Mouse (Mus musculus) hindbrain, embryonic 12.5 days (tissue): ENCODE measurements around the gene Ptprj. TPM values are rescaled to one million over a fixed set of nuclear protein-coding genes. Genes with fewer than 3 reads are reported as not detected.

Experiments
- ATAC-seq: fragments of 200-750 bp; cut with Nextera tagmentation; 2 replicates; pipeline ENCODE4 v1.8.0; 2017; ENCODE audit warnings: moderate TSS enrichment; ENCODE audit not compliant: low FRiP score
- H3K27ac ChIP-seq: fragments of 300-500 bp; sonication (generic); 2 replicates; pipeline ENCODE4 v1.5.1; 2016; ENCODE audit warnings: mild to moderate bottlenecking
- H3K27me3 ChIP-seq: fragments of 300-500 bp; sonication (generic); 2 replicates; pipeline ENCODE4 v1.6.1; 2016; ENCODE audit warnings: mild to moderate bottlenecking
- H3K36me3 ChIP-seq: fragments of 300-500 bp; sonication (generic); 2 replicates; pipeline ENCODE4 v1.6.1; 2016; ENCODE audit warnings: mild to moderate bottlenecking
- H3K4me1 ChIP-seq: fragments of 300-500 bp; sonication (generic); 2 replicates; pipeline ENCODE4 v1.6.1; 2016
- H3K4me2 ChIP-seq: fragments of 300-500 bp; sonication (generic); replicated peaks from 2 replicates; pipeline ENCODE4 v1.6.1; 2016; ENCODE audit warnings: mild to moderate bottlenecking
- H3K4me3 ChIP-seq: fragments of 300-500 bp; sonication (generic); 2 replicates; pipeline ENCODE4 v1.5.1; 2016; ENCODE audit warnings: mild to moderate bottlenecking
- H3K9ac ChIP-seq: fragments of 300-500 bp; sonication (generic); 2 replicates; pipeline ENCODE4 v1.6.1; 2016; ENCODE audit warnings: mild to moderate bottlenecking, moderate library complexity
- H3K9me3 ChIP-seq: fragments of 300-500 bp; sonication (generic); replicated peaks from 2 replicates; pipeline ENCODE4 v1.6.1; 2016; ENCODE audit warnings: mild to moderate bottlenecking
- WGBS: fragments of 180-500 bp; shearing (Covaris S2); methylation state at CpG from one replicate; pipeline ENCODE4 v1.1.7; 2016; 5-methylcytosine and 5-hydroxymethylcytosine counted together
- polyA plus RNA-seq: library from polyadenylated mRNA; unstranded; fragments of >200 nt; fragmentation: Nextera tagmentation; extraction: Ambion mirVana; gene quantifications from 2 replicates; pipeline ENCODE4 v1.2.1, GENCODE M21; 2016

Gene Ptprj
- polyA plus RNA-seq, result 3.5 TPM in 2 replicates

DNA sequence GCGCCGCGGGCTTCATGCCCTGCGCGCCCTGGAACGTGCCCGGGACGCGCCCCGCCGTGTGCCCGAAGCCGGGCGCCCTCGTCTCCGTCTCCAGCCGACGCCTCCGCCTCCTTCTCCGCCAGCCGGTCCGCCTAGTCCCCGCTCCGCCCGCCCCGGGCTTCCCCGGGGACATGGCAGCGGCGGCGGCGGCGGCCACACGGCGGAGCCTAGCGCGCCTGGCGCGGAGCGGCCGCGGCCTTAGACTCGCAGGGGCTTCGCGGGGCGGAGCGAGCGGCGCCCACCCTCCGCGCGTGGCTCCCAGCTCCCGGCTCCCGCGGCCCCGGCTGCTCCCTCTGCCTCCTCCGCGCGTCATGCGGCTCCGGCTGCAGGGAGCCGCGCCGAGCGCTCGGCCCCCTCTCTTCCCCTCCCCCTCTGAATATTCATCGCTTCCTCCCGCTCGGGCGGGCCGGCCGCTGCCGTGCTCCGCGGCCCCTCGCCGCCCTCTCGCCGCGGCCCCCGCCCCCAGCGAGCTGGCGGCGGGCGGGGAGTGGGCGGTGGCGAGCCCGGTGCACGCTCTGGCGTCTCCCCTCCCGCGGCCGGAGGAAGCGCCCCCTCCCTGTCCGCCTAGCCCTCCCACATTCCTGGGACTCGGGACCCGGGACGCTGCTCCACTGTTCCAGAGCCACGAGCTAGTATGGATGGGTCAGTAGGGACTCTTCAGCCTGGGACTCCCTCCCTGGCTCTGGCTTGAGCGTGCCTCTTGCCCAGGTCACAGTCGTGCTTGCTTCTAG is at the start of gene Ptprj:
Gene Ptprj (minus strand): TSS at position 412 of the 770 bp plus-strand sequence.
- Histone ChIP-seq H3K9ac (peak within 1 kb of the TSS; percentile 89), H3K27me3 (0 out of 2 replicates have a peak, but pooled peaks cover 2% of the 10 kb centered on the region), H3K27ac (peak within 1 kb of the TSS; percentile 93), H3K4me3 (peak within 1 kb of the TSS; percentile 88), H3K4me1 (peaks cover 7% of the 10 kb centered on the region; the same call in 1 of the 2 replicates), H3K4me2 (peak within 1 kb of the TSS; percentile 95), H3K9me3 (no peaks in the 10 kb centered on the region), H3K36me3 (no peaks in the 10 kb centered on the region)
- peak; percentile 87 for ATAC-seq
- WGBS, result 1% methylated on average over 77 of the region's 100 CpGs

DNA sequence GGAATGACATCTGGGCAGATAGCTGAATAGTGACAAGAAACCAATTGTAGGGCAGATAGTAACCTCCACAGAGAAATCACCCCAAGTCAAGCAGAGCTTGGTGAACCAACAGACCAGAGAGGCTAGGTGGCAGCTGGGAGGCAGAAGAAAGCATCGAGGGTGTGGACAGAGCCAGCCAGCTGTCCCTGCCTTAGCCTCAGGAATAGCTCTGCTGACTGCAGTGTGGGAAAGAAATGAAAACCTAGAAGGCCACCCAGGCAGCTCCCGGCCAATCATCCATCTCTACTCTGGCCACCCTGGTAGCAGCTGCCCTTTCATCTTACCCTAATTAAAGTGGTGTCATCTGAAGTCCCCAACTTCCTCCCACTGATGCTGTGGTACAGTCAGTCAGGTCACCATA is 49.1 kb upstream of the Ptprj start:
- Histone ChIP-seq H3K4me1 (no peaks in the 10 kb centered on the region), H3K9me3 (no peaks in the 10 kb centered on the region), H3K27ac (no peak overlapping the region), H3K4me3 (no peak overlapping the region), H3K9ac (no peak overlapping the region), H3K27me3 (no peaks in the 10 kb centered on the region), H3K36me3 (no peaks in the 10 kb centered on the region), H3K4me2 (no peak overlapping the region)
- ATAC-seq, result no peak
- 41% methylated on average over 2 of the region's 2 CpGs for WGBS

DNA sequence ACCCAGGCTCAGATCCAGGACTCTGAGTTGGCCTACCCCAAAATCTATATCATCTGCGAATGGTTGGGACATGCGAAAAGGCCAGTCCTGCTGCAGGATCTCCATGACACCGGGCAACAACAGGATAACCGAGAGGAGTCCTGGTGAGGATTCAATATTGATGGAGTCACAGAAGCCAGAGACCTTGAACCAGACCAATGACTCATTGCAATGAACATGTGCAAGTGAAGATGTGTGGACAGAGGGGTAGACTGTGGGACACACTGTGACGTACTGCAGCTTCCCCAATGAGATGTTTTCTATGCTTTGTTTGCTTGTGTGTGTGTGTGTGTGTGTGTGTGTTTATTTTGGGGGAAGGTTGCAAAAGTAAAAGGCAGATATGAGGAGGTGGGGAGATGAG is 47.8 kb upstream of the Ptprj start:
- 93% methylated on average over 5 of the region's 5 CpGs for whole genome bisulfite sequencing

DNA sequence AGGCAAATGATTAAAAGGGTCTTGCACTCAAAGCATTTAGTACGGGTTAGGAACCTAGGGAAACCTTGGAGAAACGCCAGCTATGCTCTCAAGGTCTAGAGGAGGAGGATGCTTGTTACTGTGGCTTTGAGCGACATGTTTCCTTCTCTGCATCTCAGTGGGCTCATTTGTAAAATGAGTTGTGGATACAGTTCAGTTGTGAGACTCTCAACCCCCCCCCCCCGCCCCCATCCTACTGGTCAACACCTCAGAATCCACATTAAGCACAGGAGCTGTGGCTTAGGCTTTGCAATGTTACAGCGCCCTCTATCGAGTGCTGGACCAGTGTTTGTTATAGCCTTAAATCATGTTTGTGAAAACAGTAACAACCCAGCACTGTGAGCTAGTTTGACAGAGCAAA is 44.5 kb upstream of the Ptprj start:
- no peak overlapping the region for H3K9ac ChIP-seq
- no peak for ATAC-seq
- no peak overlapping the region for H3K4me3 ChIP-seq
- no peaks in the 10 kb centered on the region for H3K36me3 ChIP-seq
- H3K27ac ChIP-seq, result no peak overlapping the region
- no peaks in the 10 kb centered on the region for H3K9me3 ChIP-seq
- no peak overlapping the region for H3K4me2 ChIP-seq
- H3K27me3 ChIP-seq, result no peaks in the 10 kb centered on the region
- no peaks in the 10 kb centered on the region for H3K4me1 ChIP-seq
- 20% methylated on average over 6 of the region's 6 CpGs for WGBS

More for the DNA sequence above, 47.8 kb upstream of the Ptprj start:
- H3K4me1 ChIP-seq, result no peaks in the 10 kb centered on the region
- no peaks in the 10 kb centered on the region for H3K9me3 ChIP-seq
- no peak overlapping the region for H3K4me3 ChIP-seq
- H3K36me3 ChIP-seq, result no peaks in the 10 kb centered on the region
- no peak overlapping the region for H3K27ac ChIP-seq
- H3K9ac ChIP-seq, result no peak overlapping the region
- no peak for ATAC-seq
- H3K4me2 ChIP-seq, result no peak overlapping the region
- no peaks in the 10 kb centered on the region for H3K27me3 ChIP-seq

DNA sequence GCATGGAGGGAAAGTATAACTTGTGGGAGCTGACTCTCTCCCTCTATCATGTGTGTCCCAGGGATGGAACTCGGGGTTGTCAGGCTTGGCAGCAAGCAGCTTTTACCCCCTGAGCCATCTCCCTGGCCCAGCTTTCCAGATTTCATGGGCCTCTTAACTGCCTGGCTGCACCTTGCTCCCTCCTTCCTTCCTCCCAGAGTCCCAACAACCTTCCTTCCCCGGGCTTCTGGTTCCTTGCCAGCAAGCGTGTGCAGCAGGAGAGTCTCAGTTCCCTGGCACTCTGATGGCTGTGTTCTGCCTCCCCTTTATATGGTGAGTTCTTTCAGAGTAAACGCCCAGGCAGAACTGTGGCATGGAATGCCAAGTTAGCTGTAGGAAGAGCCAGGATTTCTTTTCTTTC is 43.9 kb upstream of the Ptprj start:
- no peak overlapping the region for H3K4me2 ChIP-seq
- no peak overlapping the region for H3K27ac ChIP-seq
- no peaks in the 10 kb centered on the region for H3K4me1 ChIP-seq
- no peak overlapping the region for H3K4me3 ChIP-seq
- no peak overlapping the region for H3K9ac ChIP-seq
- H3K27me3 ChIP-seq, result no peaks in the 10 kb centered on the region
- no peaks in the 10 kb centered on the region for H3K9me3 ChIP-seq
- H3K36me3 ChIP-seq, result no peaks in the 10 kb centered on the region
- no peak for ATAC-seq
- WGBS, result 48% methylated on average over 4 of the region's 4 CpGs

DNA sequence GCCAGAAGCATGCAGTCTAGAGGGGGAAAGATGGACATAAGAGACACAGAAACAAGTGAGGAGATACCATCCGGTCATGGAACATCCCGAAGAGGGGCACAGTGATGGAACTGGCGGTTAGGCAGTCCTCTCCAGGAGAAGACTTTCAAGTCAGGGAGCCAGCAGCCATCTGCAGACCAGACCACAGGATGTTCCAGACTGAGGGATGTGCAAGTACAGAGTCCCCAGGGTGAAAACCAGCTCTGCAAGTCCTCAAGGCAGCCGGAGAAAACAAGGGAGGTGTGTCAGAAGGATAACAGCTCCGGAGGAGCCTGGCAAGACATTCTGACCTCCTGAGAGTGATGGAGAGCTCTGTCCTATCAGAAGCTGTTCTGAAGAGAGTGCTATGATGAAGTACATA is 40.4 kb upstream of the Ptprj start:
- H3K9me3 ChIP-seq, result no peaks in the 10 kb centered on the region
- 77% methylated on average over 5 of the region's 5 CpGs for WGBS
- H3K27ac ChIP-seq, result no peak overlapping the region
- no peaks in the 10 kb centered on the region for H3K4me1 ChIP-seq
- H3K36me3 ChIP-seq, result no peaks in the 10 kb centered on the region
- no peak overlapping the region for H3K4me3 ChIP-seq
- no peak overlapping the region for H3K9ac ChIP-seq
- H3K4me2 ChIP-seq, result no peak overlapping the region
- no peak for ATAC-seq
- H3K27me3 ChIP-seq, result no peaks in the 10 kb centered on the region

DNA sequence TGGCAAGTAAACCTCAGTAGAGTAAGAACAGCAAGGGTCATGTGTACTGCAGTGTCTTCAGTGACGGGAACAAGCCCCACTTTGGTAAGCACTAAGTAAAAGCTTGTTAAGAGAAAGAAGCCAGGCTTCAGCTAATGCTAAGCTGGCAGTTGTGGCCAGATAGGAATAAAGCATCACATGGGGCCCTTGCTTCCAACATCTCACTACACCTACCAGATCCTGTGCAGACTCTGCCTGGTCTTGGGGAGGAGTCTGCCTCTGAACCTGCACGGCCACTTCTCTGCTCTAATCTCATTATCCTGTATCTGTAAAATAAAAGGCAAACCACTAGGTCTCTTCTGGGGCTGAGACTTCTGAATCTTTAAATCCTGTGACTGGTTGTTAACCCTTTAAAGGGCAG is 39.2 kb upstream of the Ptprj start:
- no peaks in the 10 kb centered on the region for H3K27me3 ChIP-seq
- H3K4me3 ChIP-seq, result no peak overlapping the region
- H3K4me1 ChIP-seq, result no peaks in the 10 kb centered on the region
- no peak overlapping the region for H3K4me2 ChIP-seq
- no peaks in the 10 kb centered on the region for H3K9me3 ChIP-seq
- H3K27ac ChIP-seq, result no peak overlapping the region
- no peak overlapping the region for H3K9ac ChIP-seq
- WGBS, result 45% methylated on average over 2 of the region's 2 CpGs
- H3K36me3 ChIP-seq, result no peaks in the 10 kb centered on the region
- ATAC-seq, result no peak

DNA sequence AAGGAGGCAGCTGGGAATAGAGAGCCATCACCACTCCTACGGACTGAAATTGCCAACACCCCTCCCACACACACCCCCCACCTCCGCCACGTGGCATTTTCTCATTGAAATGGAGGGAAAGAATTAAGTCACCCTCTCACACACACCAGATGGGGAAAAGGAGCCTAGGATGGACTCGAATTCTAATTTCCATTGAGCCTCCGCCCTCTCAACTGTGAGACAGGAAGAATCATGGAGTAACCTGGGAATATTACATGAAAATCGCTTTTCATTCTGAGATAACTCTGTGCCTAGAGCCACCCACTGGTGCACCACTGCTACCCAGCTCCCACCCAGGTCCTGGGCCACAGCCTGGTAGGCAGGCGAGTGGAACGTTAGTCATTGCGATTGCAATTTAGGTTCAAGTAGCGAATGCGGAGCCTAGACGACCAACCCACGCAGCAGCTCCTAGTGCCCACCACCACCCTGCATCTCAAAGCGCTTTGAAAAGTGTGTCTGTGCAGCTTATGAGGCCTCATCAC is 34.3 kb upstream of the Ptprj start:
- H3K27ac ChIP-seq, result no peak overlapping the region
- WGBS, result 86% methylated on average over 14 of the region's 14 CpGs
- H3K4me1 ChIP-seq, result no peaks in the 10 kb centered on the region
- no peak for ATAC-seq
- H3K4me2 ChIP-seq, result no peak overlapping the region
- H3K4me3 ChIP-seq, result no peak overlapping the region
- no peaks in the 10 kb centered on the region for H3K9me3 ChIP-seq
- no peaks in the 10 kb centered on the region for H3K36me3 ChIP-seq
- no peaks in the 10 kb centered on the region for H3K27me3 ChIP-seq
- no peak overlapping the region for H3K9ac ChIP-seq

DNA sequence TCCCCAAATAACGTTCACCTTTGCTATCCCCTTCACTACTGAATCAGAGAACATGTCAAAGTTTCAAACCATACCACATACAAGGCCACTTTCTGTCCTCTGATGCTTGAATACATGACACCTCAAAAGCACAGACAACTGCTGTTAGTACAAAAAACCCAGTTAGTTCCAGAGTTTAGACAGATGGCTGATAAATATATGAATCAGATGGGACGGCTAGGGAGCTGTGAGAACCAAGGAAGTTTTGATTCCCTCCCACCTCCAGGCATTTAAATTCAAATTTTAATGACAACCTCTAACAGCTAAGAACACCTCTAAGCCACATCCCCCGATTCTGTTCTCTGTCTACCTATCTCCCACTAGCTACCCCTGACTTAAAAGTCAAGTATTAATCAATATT is 33.1 kb upstream of the Ptprj start:
- no peak overlapping the region for H3K4me3 ChIP-seq
- H3K36me3 ChIP-seq, result no peaks in the 10 kb centered on the region
- H3K27me3 ChIP-seq, result no peaks in the 10 kb centered on the region
- no peaks in the 10 kb centered on the region for H3K9me3 ChIP-seq
- no peak overlapping the region for H3K27ac ChIP-seq
- H3K4me1 ChIP-seq, result no peaks in the 10 kb centered on the region
- no peak for ATAC-seq
- H3K9ac ChIP-seq, result no peak overlapping the region
- H3K4me2 ChIP-seq, result no peak overlapping the region
- WGBS, result 80% methylated on average over 3 of the region's 3 CpGs

DNA sequence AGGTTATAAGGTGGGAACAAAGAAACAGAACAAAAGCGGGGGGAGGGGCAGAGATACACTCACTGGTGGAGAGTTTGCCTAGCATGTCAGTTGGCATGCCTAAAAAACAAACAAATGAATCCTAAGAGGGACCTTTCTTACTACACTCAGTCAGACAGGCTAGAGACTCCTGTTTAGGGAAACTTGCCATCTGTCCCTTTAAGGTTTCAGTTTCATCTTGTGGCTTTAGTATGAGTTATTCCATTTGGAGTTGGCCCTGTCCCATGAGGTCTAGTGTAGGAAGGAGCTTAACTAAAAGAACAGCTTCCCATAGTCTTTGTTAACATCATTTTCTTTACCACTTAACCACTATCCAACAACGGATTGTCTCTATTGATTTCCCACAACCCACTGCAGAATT is 32.6 kb upstream of the Ptprj start:
- no peak for ATAC-seq
- Histone ChIP-seq H3K9me3 (no peaks in the 10 kb centered on the region), H3K4me1 (no peaks in the 10 kb centered on the region), H3K27me3 (no peaks in the 10 kb centered on the region), H3K4me3 (no peak overlapping the region), H3K4me2 (no peak overlapping the region), H3K36me3 (no peaks in the 10 kb centered on the region), H3K27ac (no peak overlapping the region), H3K9ac (no peak overlapping the region)
- 85% methylated on average over 2 of the region's 2 CpGs for WGBS

DNA sequence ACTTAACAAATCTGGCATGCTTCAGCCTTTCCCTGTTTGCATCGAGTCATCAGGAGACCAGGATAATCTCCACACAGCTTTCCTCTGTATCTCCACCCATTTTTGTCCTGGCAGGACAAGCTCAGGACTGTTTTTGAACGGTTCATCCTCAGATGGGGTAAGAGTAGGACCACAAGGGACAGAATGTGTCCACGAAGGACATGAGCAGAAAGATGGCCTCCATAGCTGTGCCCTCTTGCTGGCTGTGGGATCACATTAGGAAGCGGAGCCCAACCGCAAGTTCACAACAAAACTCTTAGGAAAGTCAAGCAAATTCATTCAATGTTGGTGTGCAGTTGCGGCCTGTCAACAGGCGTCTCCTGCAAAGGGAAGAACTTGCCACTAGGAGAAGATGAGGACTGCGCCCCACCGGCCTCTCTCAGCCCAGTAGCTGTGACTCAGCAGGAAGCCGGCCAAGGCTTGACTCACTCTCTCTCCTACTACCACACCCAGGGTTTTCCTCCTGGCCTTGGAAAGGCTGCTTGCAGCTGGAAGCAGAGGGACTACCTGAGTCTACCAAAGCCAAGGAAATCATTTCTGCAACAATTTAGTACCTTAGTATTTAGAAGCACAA is 31.6 kb upstream of the Ptprj start:
- no peaks in the 10 kb centered on the region for H3K4me1 ChIP-seq
- no peak overlapping the region for H3K9ac ChIP-seq
- no peak overlapping the region for H3K4me3 ChIP-seq
- 89% methylated on average over 10 of the region's 10 CpGs for WGBS
- no peak overlapping the region for H3K4me2 ChIP-seq
- no peaks in the 10 kb centered on the region for H3K9me3 ChIP-seq
- no peaks in the 10 kb centered on the region for H3K36me3 ChIP-seq
- H3K27me3 ChIP-seq, result no peaks in the 10 kb centered on the region
- H3K27ac ChIP-seq, result no peak overlapping the region
- no peak for ATAC-seq

DNA sequence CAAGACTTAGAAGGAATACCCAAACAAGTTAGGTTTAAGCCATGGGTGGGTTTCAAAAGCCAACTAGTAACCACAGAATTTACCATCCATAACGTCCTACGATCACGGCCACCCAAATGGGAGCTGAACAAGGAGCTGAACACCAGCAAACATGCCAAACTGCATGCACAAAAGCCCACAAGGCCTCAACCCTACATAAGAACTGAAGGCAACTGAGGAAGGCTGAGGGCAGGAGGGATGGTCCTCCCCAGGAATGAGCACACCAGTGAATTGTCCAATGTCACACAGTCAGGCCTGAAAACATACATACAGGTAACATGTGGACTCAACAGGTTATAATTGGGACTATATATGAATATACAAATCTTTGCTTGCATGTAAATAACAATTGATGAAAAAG is 20.6 kb upstream of the Ptprj start:
- ATAC-seq, result no peak
- 90% methylated on average over 3 of the region's 3 CpGs for WGBS

DNA sequence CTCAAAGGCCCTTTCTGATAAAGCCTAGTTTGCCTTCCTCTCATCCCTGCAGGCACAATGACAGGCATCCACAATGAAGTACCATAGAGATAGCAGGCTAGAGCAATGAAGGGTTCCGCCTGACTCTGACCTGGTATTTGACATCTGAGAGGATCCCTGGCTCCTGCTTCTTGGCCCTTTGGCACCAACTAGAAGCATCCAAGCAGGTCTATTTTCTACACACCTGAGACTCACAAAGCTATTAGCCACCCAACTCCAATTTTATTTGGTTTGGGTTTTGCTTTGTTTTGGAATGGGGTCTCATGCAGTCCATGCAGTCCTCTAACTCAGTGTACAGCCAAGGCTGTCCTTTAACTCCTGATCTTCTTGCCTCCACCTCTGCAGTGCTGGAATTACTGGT is 7.7 kb upstream of the Ptprj start:
- H3K9ac ChIP-seq, result no peak overlapping the region
- H3K27ac ChIP-seq, result no peak overlapping the region
- no peak for ATAC-seq
- 79% methylated on average over 1 of the region's 1 CpGs for WGBS
- peaks cover 1% of the 10 kb centered on the region; the same call in 1 of the 2 replicates for H3K9me3 ChIP-seq
- H3K4me2 ChIP-seq, result no peak overlapping the region
- H3K4me3 ChIP-seq, result no peak overlapping the region
- H3K4me1 ChIP-seq, result no peaks in the 10 kb centered on the region
- no peaks in the 10 kb centered on the region for H3K27me3 ChIP-seq
- no peaks in the 10 kb centered on the region for H3K36me3 ChIP-seq

More for the DNA sequence above, 20.6 kb upstream of the Ptprj start:
- no peak overlapping the region for H3K27ac ChIP-seq
- H3K4me1 ChIP-seq, result no peaks in the 10 kb centered on the region
- H3K9ac ChIP-seq, result no peak overlapping the region
- no peak overlapping the region for H3K4me2 ChIP-seq
- H3K27me3 ChIP-seq, result no peaks in the 10 kb centered on the region
- no peak overlapping the region for H3K4me3 ChIP-seq
- no peaks in the 10 kb centered on the region for H3K9me3 ChIP-seq
- H3K36me3 ChIP-seq, result no peaks in the 10 kb centered on the region
